Mouse (Mus musculus) lung, adult 2 months (tissue): ENCODE results near the gene Mboat7.
A peak's percentile ranks its signal among the peaks of the same experiment; 100 is the strongest.

Experiments used
- CTCF ChIP-seq: fragments of 200-500 bp; IDR thresholded peaks from 2 replicates; pipeline ENCODE4 v1.5.1; 2011; ENCODE audit warnings: mild to moderate bottlenecking, low read length, control low read depth; ENCODE audit not compliant: insufficient read depth
- POLR2A ChIP-seq: fragments of 200-500 bp; IDR thresholded peaks from 2 replicates; pipeline ENCODE4 v1.6.1; 2011; ENCODE audit warnings: low read depth, mild to moderate bottlenecking, control low read depth, low read length, borderline replicate concordance; ENCODE audit errors: extremely low read depth

- peak; percentile 67; the same call in 1 of the 2 replicates for TF ChIP-seq POLR2A
- no peak for TF ChIP-seq CTCF
Measured at GRCm38 (mm10) chr7:3629543-3630477, 63.5 kb downstream of the Mboat7 start, which contains the start of the genes Tfpt and Prpf31.
